Mouse (Mus musculus): ENCODE data around the gene Zfp867.

The Zfp867 gene

DNA sequence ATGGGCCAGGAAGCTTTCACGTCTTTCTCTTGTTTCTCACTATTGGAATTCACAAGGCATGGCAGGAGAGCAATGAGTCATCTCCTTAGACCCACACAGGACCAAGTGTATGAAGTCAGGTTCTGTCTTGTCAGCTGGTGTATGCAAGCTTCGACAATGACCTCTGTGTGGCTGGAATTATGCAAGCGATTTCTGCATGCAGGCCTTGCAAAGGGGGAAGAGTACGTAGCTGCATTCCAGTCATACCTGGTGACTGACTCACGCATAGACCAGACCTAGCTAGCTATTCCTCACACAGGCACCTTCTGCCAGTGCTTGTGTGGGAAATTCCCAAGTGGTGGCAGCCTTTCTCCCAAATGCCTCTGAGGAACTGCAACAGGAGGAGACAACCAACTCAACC is 13.3 kb downstream of the Zfp867 start:
- no peak for DNase-seq (ENCODE audit: low read depth)

DNA sequence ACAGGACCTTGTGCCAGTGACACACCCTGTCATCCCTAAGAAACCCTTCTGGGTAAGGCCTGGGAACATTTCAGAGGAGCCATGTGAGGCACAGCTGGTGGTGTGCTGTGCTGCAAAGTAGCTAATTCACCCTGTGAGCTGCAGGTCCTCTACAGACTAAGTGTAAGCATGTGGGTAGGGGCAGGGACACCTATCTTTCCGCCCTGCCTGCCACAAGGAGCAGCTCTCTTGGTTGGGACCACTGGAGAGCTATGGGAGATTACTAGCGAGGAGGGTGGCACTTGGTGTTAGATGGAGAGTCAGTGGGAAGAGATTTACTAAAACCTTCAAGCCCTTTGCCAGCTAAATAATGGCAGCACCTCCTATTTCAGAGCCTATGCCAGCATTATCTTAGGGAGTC is 15.4 kb downstream of the Zfp867 start:
- DNase-seq (ENCODE audit: low read depth) = no peak

GRCm38 (mm10) chr11:59456346-59456745 is 15.9 kb downstream of the Zfp867 start:
- DNase-seq (ENCODE audit: low read depth) = no peak

- no peak for DNase-seq (ENCODE audit: low read depth)
Measured at GRCm38 (mm10) chr11:59451086-59451485, 21.2 kb downstream of the Zfp867 start, which contains the start of gene Snap47. Gene Snap47 (minus strand): TSS chr11:59451186.

- no peak for DNase-seq (ENCODE audit: low read depth)
Measured at GRCm38 (mm10) chr11:59450230-59450771, 22.0 kb downstream of the Zfp867 start.

DNA sequence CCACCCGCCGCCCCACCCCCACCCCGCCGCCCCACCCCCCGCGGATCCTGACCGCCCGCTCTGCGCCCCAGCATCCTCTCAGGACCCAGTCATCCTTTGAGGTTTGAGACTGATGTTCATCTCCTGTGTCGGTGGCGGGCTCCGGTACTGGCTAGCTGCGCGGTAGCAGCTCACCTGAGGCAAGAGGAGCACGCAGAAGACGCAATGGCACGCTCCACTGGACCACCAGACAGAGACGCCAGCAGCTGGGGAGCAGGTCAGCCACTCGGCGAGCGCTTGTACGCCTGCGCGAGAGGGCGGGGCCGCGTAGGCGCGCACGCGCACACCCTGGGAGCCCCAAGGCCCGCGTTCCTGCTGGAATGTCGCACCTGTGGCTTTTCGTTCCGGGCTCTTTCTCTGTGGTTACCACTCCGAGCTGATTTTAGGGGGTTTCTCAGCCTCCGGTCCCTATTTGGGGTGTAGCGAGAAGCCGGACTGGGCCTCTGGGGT is 22.5 kb downstream of the Zfp867 start, which contains the start of gene Jmjd4:
Gene Jmjd4 (plus strand): TSS at position 305 of the 489 bp plus-strand sequence.
- DNase-seq (ENCODE audit: low read depth) = peak; percentile 86

GRCm38 (mm10) chr11:59443102-59443501 is 29.2 kb downstream of the Zfp867 start:
- DNase-seq (ENCODE audit: low read depth) = no peak

DNA sequence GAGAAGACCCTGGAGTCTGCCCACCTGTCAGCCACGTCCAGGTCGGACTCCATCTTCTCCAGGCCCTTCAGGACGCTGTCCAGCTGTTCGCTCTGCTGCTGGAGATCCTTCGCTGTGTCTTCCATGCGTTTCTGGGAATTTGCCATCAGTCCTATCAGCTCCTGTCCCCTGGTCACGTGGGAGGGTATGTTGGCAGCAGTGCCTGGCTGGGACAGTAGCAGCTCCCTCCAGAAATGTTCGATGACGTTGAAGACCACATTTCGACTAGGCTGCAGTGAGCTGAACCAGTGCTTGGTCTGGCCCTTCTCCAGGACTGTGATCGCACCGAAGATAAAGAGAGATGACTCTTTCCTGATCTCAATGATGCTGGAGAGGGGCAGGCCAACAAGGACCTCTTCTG is 34.3 kb downstream of the Zfp867 start:
- no peak for DNase-seq (ENCODE audit: low read depth)

DNA sequence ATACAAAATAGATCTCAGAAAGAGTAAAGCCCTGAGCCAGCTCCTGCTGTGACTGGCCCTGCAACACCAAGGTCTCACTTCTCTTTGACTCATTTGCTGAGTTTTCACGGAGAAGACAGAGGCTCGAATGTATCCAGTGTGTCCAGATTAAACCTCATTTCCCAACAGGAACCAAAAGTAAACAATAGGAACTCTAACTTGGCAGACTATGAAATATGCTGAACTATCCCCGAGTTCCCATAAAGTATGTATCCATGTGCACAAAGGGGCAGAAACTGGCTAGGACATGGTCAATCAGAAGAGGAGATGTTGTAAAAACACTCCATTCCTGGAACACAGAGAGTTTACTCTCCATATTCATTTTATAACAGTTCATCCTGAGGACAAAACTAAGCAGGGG is 40.0 kb downstream of the Zfp867 start:
- no peak for DNase-seq (ENCODE audit: low read depth)

GRCm38 (mm10) chr11:59429959-59430358 is 42.3 kb downstream of the Zfp867 start:
- no peak for DNase-seq (ENCODE audit: low read depth)

DNA sequence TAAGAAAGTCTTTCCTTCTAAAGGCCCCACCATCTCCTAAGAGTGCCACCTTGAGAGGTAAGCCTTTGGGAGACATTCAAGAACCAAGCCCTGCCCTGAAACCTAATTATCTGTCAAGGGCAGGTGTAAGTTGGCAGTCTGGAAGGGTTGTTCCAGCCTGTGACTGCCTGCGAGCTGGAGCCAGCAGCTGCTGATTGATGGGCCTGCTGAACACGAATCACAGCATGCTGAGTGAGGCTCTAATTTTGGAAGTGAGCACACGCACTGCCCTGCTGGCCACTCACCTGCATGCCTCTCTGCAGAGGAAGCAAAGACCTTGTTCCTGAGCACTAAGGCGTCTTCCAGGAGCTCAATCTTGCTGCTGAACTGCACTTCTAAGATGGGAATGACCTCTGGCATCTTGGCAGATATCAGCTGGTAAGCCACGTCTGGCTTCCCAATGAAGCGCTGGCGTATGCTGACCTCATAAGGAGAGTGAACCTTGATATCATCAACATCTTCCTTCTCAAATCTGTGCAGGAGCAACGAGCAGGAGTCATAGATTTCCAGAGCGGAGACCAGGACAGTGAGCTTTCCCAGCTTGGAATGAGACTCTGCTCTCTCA is 44.1 kb downstream of the Zfp867 start:
- DNase-seq (ENCODE audit: low read depth) = no peak

GRCm38 (mm10) chr11:59425671-59426101 is 46.6 kb downstream of the Zfp867 start:
- peak; percentile 93 for DNase-seq (ENCODE audit: low read depth)

GRCm38 (mm10) chr11:59423010-59423588 is 49.2 kb downstream of the Zfp867 start:
- DNase-seq (ENCODE audit: low read depth) = no peak

DNA sequence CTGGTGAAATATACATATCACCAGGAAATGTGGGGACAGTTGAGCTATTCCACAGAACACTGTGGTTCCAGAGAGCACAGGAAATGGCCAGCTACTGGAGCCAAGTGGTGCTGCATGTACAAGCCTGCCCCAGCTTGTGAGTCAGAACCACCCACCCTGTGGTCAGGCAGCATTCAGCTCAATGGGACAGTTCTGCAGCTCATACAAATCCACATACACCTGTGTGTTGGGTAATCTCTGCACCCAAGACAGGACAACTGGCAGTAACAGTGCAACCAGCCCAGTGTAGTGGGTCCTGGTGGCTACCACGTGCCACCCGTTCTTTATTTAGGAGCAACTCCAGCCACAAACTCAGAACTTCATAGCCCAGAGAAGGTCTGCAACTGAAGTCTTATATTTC is 50.3 kb downstream of the Zfp867 start:
- DNase-seq (ENCODE audit: low read depth) = no peak

GRCm38 (mm10) chr11:59421436-59421835 is 50.8 kb downstream of the Zfp867 start:
- DNase-seq (ENCODE audit: low read depth) = no peak

DNA sequence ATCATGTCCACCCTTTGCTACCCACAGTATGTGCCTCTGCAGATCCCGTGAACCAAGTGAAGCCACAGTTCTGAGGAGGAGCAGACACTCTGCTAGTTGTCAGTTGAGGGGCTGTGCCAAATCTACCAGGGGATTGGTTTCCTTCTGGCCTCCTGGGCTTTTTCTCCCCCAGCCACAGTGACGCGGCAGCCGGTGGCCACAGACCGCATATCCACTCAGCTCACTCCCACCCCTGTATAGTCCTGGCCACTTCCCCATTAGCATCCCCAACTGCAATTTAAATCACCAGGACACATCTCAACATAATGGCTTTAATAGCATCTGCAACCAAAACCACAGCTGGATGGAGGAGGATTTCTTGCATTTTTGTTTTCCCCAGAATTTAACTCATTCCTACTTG is 53.6 kb downstream of the Zfp867 start:
- no peak for DNase-seq (ENCODE audit: low read depth)

- no peak for DNase-seq (ENCODE audit: low read depth)
Measured at GRCm38 (mm10) chr11:59412999-59413863, 59.0 kb downstream of the Zfp867 start.

DNA sequence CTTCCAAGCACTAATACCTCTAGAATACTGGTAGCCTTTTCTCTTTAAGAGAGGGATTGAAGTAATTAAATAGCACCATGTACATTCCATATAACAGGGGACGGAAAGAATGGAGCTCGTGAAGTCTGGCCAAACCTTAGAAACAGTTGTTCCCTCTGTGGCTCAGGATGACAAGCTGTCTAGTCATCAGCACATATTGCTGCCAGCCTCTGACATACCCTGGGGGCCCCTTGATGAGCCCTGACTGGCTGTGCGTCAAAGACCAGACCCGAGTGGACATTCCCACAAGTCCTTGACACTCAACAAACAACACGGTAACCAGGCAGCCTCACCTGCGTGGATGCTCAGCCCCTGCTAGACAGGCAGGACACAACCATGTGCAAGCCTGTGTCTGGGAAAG is 60.2 kb downstream of the Zfp867 start:
- DNase-seq (ENCODE audit: low read depth) = no peak
